Comparison of ENCODE assay signal across 20 mouse cellular contexts in genomic region chr1:159629822-159630589, GRCm38 (mm10).
DNase-seq lines count a peak whose midpoint lies in the region; ATAC-seq lines count a peak whose summit lies in the region.
"Had no signal": no experiment of that assay in that cellular context is flagged by ENCODE, and none has a peak within 500 bp of the region (broad histone marks: within the 10 kb centered on the region; RNA-seq: fewer than 3 reads in every experiment).

No protein-coding gene starts in this region.

- no peak overlapping the region for H3K4me2 ChIP-seq in hindbrain, embryonic 12.5 days (replicated peaks)
- no peak overlapping the region for H3K4me2 ChIP-seq in hindbrain, embryonic 14.5 days (replicated peaks)
- H3K4me2 ChIP-seq in midbrain, embryonic 12.5 days (replicated peaks) = no peak overlapping the region
- H3K4me2 ChIP-seq in hindbrain, embryonic 15.5 days = no peak overlapping the region
- H3K4me2 ChIP-seq in midbrain, embryonic 16.5 days (ENCODE audit: low read length) = no peak overlapping the region
- H3K4me2 ChIP-seq: embryonic facial prominence, embryonic 13.5 days; forebrain, embryonic 12.5 days; heart, embryonic 13.5 days had no signal

- no peaks in the 10 kb centered on the region for H3K36me3 ChIP-seq in hindbrain, embryonic 12.5 days
- no peaks in the 10 kb centered on the region for H3K36me3 ChIP-seq in hindbrain, embryonic 14.5 days (replicated peaks; ENCODE audit: control insufficient read depth, insufficient read depth)
- H3K36me3 ChIP-seq in midbrain, embryonic 12.5 days = no peaks in the 10 kb centered on the region
- H3K36me3 ChIP-seq in midbrain, embryonic 10.5 days = no peaks in the 10 kb centered on the region
- H3K36me3 ChIP-seq in hindbrain, embryonic 15.5 days = no peaks in the 10 kb centered on the region
- H3K36me3 ChIP-seq in midbrain, embryonic 16.5 days (ENCODE audit: control insufficient read depth, insufficient read depth, low read length) = no peaks in the 10 kb centered on the region
- H3K36me3 ChIP-seq: embryonic facial prominence, embryonic 13.5 days; forebrain, embryonic 12.5 days; heart, embryonic 13.5 days had no signal

- no peaks in the 10 kb centered on the region for H3K27me3 ChIP-seq in hindbrain, embryonic 12.5 days
- no peaks in the 10 kb centered on the region for H3K27me3 ChIP-seq in hindbrain, embryonic 14.5 days (ENCODE audit: control insufficient read depth, insufficient read depth, low read length)
- H3K27me3 ChIP-seq in midbrain, embryonic 12.5 days = no peaks in the 10 kb centered on the region
- no peaks in the 10 kb centered on the region for H3K27me3 ChIP-seq in midbrain, embryonic 10.5 days (ENCODE audit: low read depth, poor library complexity, severe bottlenecking)
- H3K27me3 ChIP-seq in hindbrain, embryonic 15.5 days = no peaks in the 10 kb centered on the region
- no peaks in the 10 kb centered on the region for H3K27me3 ChIP-seq in midbrain, embryonic 16.5 days (ENCODE audit: control insufficient read depth, insufficient read depth, low read depth, low read length)
- H3K27me3 ChIP-seq: embryonic facial prominence, embryonic 13.5 days; forebrain, embryonic 12.5 days; heart, embryonic 13.5 days had no signal

- no peak for DNase-seq in hindbrain, embryonic 14.5 days (ENCODE audit: low spot score)
- DNase-seq in midbrain, embryonic 10.5 days (ENCODE audit: low spot score) = no peak
- DNase-seq in urinary bladder, postnatal 14 days (ENCODE audit: low spot score) = no peak
- DNase-seq in right cerebral cortex, adult 2 months (ENCODE audit: low spot score in 2 of 2) = no peak
- DNase-seq: adrenal gland, postnatal 14 days; cerebellum, adult 18-20 months; cerebellum, adult 9-11 months; cerebellum, postnatal 36 days; gastrocnemius, postnatal 10 days; heart, postnatal 36 days had no signal

- peak; percentile 68 for ATAC-seq in hindbrain, embryonic 12.5 days (ENCODE audit: low FRiP score)
- no peak; the same call in 1 of the 2 replicates for ATAC-seq in hindbrain, embryonic 14.5 days (ENCODE audit: low FRiP score)
- 0 out of 2 replicates have a peak, but pooled peaks have one; percentile 30 for ATAC-seq in midbrain, embryonic 12.5 days (ENCODE audit: low FRiP score, low read depth)
- peak; percentile 59; the same call in 1 of the 2 replicates for ATAC-seq in hindbrain, embryonic 15.5 days (ENCODE audit: low FRiP score, low read depth)
- peak; percentile 48; the same call in 1 of the 2 replicates for ATAC-seq in midbrain, embryonic 16.5 days
- ATAC-seq: activated CD4-positive, CD25-positive, alpha-beta regulatory T cell, adult 4 months; forebrain, embryonic 16.5 days; Patski had no signal

- H3K4me1 ChIP-seq in hindbrain, embryonic 12.5 days = 0 out of 2 replicates have a peak, but pooled peaks cover 7% of the 10 kb centered on the region
- H3K4me1 ChIP-seq in hindbrain, embryonic 14.5 days (replicated peaks; ENCODE audit: control insufficient read depth, insufficient read depth, low read length) = peaks cover 8% of the 10 kb centered on the region; the same call in 1 of the 2 replicates
- H3K4me1 ChIP-seq in midbrain, embryonic 12.5 days = no peaks in the 10 kb centered on the region
- no peaks in the 10 kb centered on the region for H3K4me1 ChIP-seq in midbrain, embryonic 10.5 days
- H3K4me1 ChIP-seq in hindbrain, embryonic 15.5 days (replicated peaks) = 0 out of 2 replicates have a peak, but pooled peaks cover 4% of the 10 kb centered on the region
- H3K4me1 ChIP-seq in midbrain, embryonic 16.5 days (ENCODE audit: control insufficient read depth, insufficient read depth, low read length) = no peaks in the 10 kb centered on the region
- H3K4me1 ChIP-seq: embryonic facial prominence, embryonic 13.5 days; forebrain, embryonic 12.5 days; heart, embryonic 13.5 days had no signal

- H3K4me3 ChIP-seq in hindbrain, embryonic 12.5 days = no peak overlapping the region
- no peak overlapping the region for H3K4me3 ChIP-seq in hindbrain, embryonic 14.5 days (replicated peaks; ENCODE audit: low read length)
- no peak overlapping the region for H3K4me3 ChIP-seq in midbrain, embryonic 12.5 days
- no peak overlapping the region for H3K4me3 ChIP-seq in midbrain, embryonic 10.5 days
- no peak overlapping the region for H3K4me3 ChIP-seq in hindbrain, embryonic 15.5 days
- H3K4me3 ChIP-seq in midbrain, embryonic 16.5 days (ENCODE audit: low read depth, low read length) = no peak overlapping the region
- H3K4me3 ChIP-seq: embryonic facial prominence, embryonic 13.5 days; forebrain, embryonic 12.5 days; heart, embryonic 13.5 days had no signal

- no peak overlapping the region for H3K27ac ChIP-seq in hindbrain, embryonic 12.5 days
- H3K27ac ChIP-seq in hindbrain, embryonic 14.5 days = no peak overlapping the region
- H3K27ac ChIP-seq in midbrain, embryonic 12.5 days (replicated peaks) = no peak overlapping the region
- H3K27ac ChIP-seq in midbrain, embryonic 10.5 days (replicated peaks) = no peak overlapping the region
- H3K27ac ChIP-seq in hindbrain, embryonic 15.5 days (replicated peaks) = no peak overlapping the region
- H3K27ac ChIP-seq in midbrain, embryonic 16.5 days (ENCODE audit: low read length) = no peak overlapping the region
- H3K27ac ChIP-seq: embryonic facial prominence, embryonic 13.5 days; forebrain, embryonic 12.5 days; heart, embryonic 13.5 days had no signal

- WGBS in hindbrain, embryonic 12.5 days = 58% methylated on average over 5 of the region's 5 CpGs
- 46% methylated on average over 5 of the region's 5 CpGs for WGBS in hindbrain, embryonic 14.5 days
- WGBS in midbrain, embryonic 12.5 days = 61% methylated on average over 5 of the region's 5 CpGs
- WGBS in midbrain, embryonic 10.5 days = 80% methylated on average over 5 of the region's 5 CpGs
- WGBS in hindbrain, embryonic 15.5 days = 52% methylated on average over 5 of the region's 5 CpGs
- 55% methylated on average over 5 of the region's 5 CpGs for WGBS in midbrain, embryonic 16.5 days

- H3K9me3 ChIP-seq in hindbrain, embryonic 12.5 days (replicated peaks) = no peaks in the 10 kb centered on the region
- no peaks in the 10 kb centered on the region for H3K9me3 ChIP-seq in hindbrain, embryonic 14.5 days (ENCODE audit: control insufficient read depth, low read length)
- no peaks in the 10 kb centered on the region for H3K9me3 ChIP-seq in midbrain, embryonic 12.5 days
- H3K9me3 ChIP-seq in midbrain, embryonic 10.5 days (replicated peaks) = no peaks in the 10 kb centered on the region
- no peaks in the 10 kb centered on the region for H3K9me3 ChIP-seq in hindbrain, embryonic 15.5 days
- no peaks in the 10 kb centered on the region for H3K9me3 ChIP-seq in midbrain, embryonic 16.5 days (replicated peaks; ENCODE audit: control insufficient read depth, low read length, poor library complexity, severe bottlenecking)
- H3K9me3 ChIP-seq: embryonic facial prominence, embryonic 13.5 days; forebrain, embryonic 12.5 days; heart, embryonic 13.5 days had no signal

- H3K9ac ChIP-seq in hindbrain, embryonic 12.5 days = no peak overlapping the region
- H3K9ac ChIP-seq in hindbrain, embryonic 14.5 days = no peak overlapping the region
- no peak overlapping the region for H3K9ac ChIP-seq in midbrain, embryonic 12.5 days (replicated peaks)
- H3K9ac ChIP-seq in hindbrain, embryonic 15.5 days = no peak overlapping the region
- H3K9ac ChIP-seq in midbrain, embryonic 16.5 days (ENCODE audit: low read depth, low read length) = no peak overlapping the region
- H3K9ac ChIP-seq: embryonic facial prominence, embryonic 13.5 days; forebrain, embryonic 12.5 days; heart, embryonic 13.5 days had no signal
